Mouse (Mus musculus): ENCODE results near the gene Ilk. TPM values are rescaled to one million over a fixed set of nuclear protein-coding genes. Genes with fewer than 3 reads are reported as not detected.

Gene Ilk
- polyA plus RNA-seq, 1 experiment from 2014 or later: 318 TPM

- Histone ChIP-seq H3K27me3 (ENCODE audit: insufficient read depth, low read length) (no peaks in the 10 kb centered on the region), H3K27ac (no peak overlapping the region), H3K36me3 (ENCODE audit: insufficient read depth, low read length) (peaks cover 27% of the 10 kb centered on the region), H3K9me3 (replicated peaks; ENCODE audit: low read length) (no peaks in the 10 kb centered on the region), H3K4me3 (replicated peaks; ENCODE audit: low read depth, low read length) (no peak overlapping the region), H3K4me1 (replicated peaks; ENCODE audit: insufficient read depth, low read length) (0 out of 2 replicates have a peak, but pooled peaks cover 6% of the 10 kb centered on the region), H3K9ac (ENCODE audit: low read depth, low read length) (no peak overlapping the region), H3K4me2 (ENCODE audit: low read length) (no peak overlapping the region)
- whole genome bisulfite sequencing: 92% methylated on average over 11 of the region's 11 CpGs
- ATAC-seq (replicated peaks; ENCODE audit: low FRiP score, low read depth) (no peak), DNase-seq (ENCODE audit: low spot score) (no peak)
- no peak for TF ChIP-seq CTCF (IDR thresholded peaks at IDR 0.05; ENCODE audit: low read depth)
Measured at GRCm38 (mm10) chr7:105764331-105764730, 27.9 kb downstream of the Ilk start.

GRCm38 (mm10) chr7:105767729-105768165, 31.4 kb downstream of the Ilk start:
- H3K4me2 ChIP-seq (ENCODE audit: low read length): no peak overlapping the region
- no peak for TF ChIP-seq CTCF (IDR thresholded peaks at IDR 0.05; ENCODE audit: low read depth)
- no peaks in the 10 kb centered on the region for H3K9me3 ChIP-seq (replicated peaks; ENCODE audit: low read length)
- H3K27me3 ChIP-seq (ENCODE audit: insufficient read depth, low read length): no peaks in the 10 kb centered on the region
- H3K4me3 ChIP-seq (replicated peaks; ENCODE audit: low read depth, low read length): no peak overlapping the region
- peaks cover 30% of the 10 kb centered on the region for H3K36me3 ChIP-seq (ENCODE audit: insufficient read depth, low read length)
- WGBS: 18% methylated on average over 6 of the region's 6 CpGs
- DNase-seq (ENCODE audit: low spot score) (peak; percentile 64), ATAC-seq (replicated peaks; ENCODE audit: low FRiP score, low read depth) (no peak)
- H3K4me1 ChIP-seq (replicated peaks; ENCODE audit: insufficient read depth, low read length): 0 out of 2 replicates have a peak, but pooled peaks cover 6% of the 10 kb centered on the region
- peak overlapping the region; percentile 58; the same call in 1 of the 2 replicates for H3K27ac ChIP-seq
- no peak overlapping the region for H3K9ac ChIP-seq (ENCODE audit: low read depth, low read length)

DNA sequence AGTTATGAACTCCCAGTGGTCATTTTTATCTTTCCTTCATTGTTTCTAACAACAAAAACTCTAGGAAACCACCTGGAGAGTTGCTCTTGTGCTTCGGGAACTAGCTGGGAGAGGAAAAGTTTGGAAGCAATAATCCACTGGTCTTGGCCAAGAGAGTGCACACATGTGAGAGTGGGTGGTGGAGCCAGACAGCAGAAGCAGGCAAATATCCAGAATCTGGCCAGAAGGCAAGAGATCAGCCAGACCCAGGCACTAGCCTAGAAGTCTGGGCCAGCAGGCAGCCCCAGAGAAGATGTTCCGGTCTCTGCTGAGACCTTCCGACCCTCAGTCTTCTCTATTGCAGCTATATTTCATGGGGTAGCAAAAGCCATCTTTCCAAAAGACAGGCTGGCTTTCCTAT, 33.6 kb downstream of the Ilk start:
- H3K27ac ChIP-seq: no peak overlapping the region
- ATAC-seq (replicated peaks; ENCODE audit: low FRiP score, low read depth): no peak
- peaks cover 20% of the 10 kb centered on the region for H3K4me1 ChIP-seq (replicated peaks; ENCODE audit: insufficient read depth, low read length)
- H3K4me2 ChIP-seq (ENCODE audit: low read length): no peak overlapping the region
- H3K36me3 ChIP-seq (ENCODE audit: insufficient read depth, low read length): peaks cover 13% of the 10 kb centered on the region; the same call in 1 of the 2 replicates
- DNase-seq (ENCODE audit: low spot score): no peak
- WGBS: 62% methylated on average over 3 of the region's 3 CpGs
- H3K9ac ChIP-seq (ENCODE audit: low read depth, low read length): no peak overlapping the region
- no peak for TF ChIP-seq CTCF (IDR thresholded peaks at IDR 0.05; ENCODE audit: low read depth)
- no peaks in the 10 kb centered on the region for H3K27me3 ChIP-seq (ENCODE audit: insufficient read depth, low read length)
- H3K4me3 ChIP-seq (replicated peaks; ENCODE audit: low read depth, low read length): no peak overlapping the region
- H3K9me3 ChIP-seq (replicated peaks; ENCODE audit: low read length): no peaks in the 10 kb centered on the region

DNA sequence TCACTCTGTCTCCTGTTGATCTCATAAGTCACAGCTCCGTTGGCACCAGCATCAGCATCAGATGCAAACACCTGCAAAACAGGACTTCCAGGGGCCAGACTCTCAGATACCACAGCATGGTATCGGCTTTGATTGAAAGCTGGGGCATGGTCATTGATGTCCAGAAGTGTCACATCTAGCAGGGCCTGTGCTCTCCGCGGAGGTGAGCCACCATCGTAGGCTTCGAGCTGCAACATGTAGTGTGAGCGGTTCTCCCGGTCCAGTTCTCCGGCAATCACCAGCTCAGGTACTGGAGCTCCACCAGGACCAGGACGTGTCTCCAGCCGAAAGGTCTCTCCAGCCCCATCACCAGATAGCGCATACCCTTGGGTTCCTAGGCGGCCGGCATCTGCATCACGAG, 35.9 kb downstream of the Ilk start:
- no peak for ATAC-seq (replicated peaks; ENCODE audit: low FRiP score, low read depth)
- 95% methylated on average over 15 of the region's 15 CpGs for WGBS

DNA sequence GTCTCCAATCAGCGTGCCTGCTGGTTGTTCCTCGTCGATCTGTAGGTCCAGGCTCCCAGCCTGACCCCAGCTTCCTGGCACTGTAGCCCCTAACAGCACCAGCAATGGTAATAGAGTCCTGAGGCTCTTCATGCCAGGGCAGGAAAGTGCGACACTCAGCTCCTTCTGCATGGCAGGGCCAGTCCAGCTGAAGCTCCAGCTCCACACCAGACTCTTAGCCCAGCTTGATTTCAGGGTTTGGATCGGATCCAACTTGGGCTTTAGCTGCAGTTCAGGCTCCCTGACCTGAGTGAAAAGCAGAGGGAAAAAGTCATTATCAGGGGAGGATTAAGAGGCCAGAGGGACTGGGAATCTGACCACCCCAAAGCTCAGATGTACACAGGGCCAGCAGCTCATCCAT, 36.6 kb downstream of the Ilk start:
- ATAC-seq (replicated peaks; ENCODE audit: low FRiP score, low read depth) (no peak), DNase-seq (ENCODE audit: low spot score) (no peak)
- H3K4me2 ChIP-seq (ENCODE audit: low read length): no peak overlapping the region
- no peak overlapping the region for H3K27ac ChIP-seq
- no peak for TF ChIP-seq CTCF (IDR thresholded peaks at IDR 0.05; ENCODE audit: low read depth)
- no peak overlapping the region for H3K9ac ChIP-seq (ENCODE audit: low read depth, low read length)
- no peaks in the 10 kb centered on the region for H3K27me3 ChIP-seq (ENCODE audit: insufficient read depth, low read length)
- 75% methylated on average over 5 of the region's 5 CpGs for WGBS
- no peaks in the 10 kb centered on the region for H3K9me3 ChIP-seq (replicated peaks; ENCODE audit: low read length)
- H3K4me3 ChIP-seq (replicated peaks; ENCODE audit: low read depth, low read length): no peak overlapping the region
- H3K4me1 ChIP-seq (replicated peaks; ENCODE audit: insufficient read depth, low read length): peaks cover 22% of the 10 kb centered on the region
- peaks cover 13% of the 10 kb centered on the region; the same call in 1 of the 2 replicates for H3K36me3 ChIP-seq (ENCODE audit: insufficient read depth, low read length)

More for the DNA sequence above, 35.9 kb downstream of the Ilk start:
- Histone ChIP-seq H3K4me1 (replicated peaks; ENCODE audit: insufficient read depth, low read length) (peaks cover 24% of the 10 kb centered on the region), H3K27ac (no peak overlapping the region), H3K36me3 (ENCODE audit: insufficient read depth, low read length) (peaks cover 13% of the 10 kb centered on the region; the same call in 1 of the 2 replicates), H3K27me3 (ENCODE audit: insufficient read depth, low read length) (no peaks in the 10 kb centered on the region), H3K4me2 (ENCODE audit: low read length) (no peak overlapping the region), H3K9me3 (replicated peaks; ENCODE audit: low read length) (no peaks in the 10 kb centered on the region), H3K4me3 (replicated peaks; ENCODE audit: low read depth, low read length) (no peak overlapping the region), H3K9ac (ENCODE audit: low read depth, low read length) (no peak overlapping the region)
- DNase-seq (ENCODE audit: low spot score): no peak
- no peak for TF ChIP-seq CTCF (IDR thresholded peaks at IDR 0.05; ENCODE audit: low read depth)

DNA sequence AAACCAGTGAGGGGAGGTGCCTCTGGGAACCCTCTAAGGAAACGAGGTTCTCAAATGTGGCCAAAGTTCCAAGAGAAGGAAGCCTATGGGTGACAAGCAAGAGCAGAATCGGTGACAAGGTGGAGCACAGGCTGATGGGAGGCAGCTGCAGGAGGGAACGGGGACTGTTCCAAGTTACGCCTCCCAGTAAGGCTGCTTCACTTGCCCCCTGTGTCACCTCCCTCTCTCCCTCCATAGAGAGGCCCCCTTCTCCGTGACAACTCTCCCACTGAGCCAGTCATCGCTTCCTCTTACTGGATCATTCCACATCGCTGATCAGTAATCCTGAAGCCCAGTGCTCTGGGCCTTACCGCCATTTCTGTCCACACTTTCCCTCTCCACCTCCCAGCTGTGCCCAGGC, 38.3 kb downstream of the Ilk start:
- no peak for TF ChIP-seq CTCF (IDR thresholded peaks at IDR 0.05; ENCODE audit: low read depth)
- Histone ChIP-seq H3K27ac (peak overlapping the region; percentile 51), H3K9me3 (replicated peaks; ENCODE audit: low read length) (no peaks in the 10 kb centered on the region), H3K27me3 (ENCODE audit: insufficient read depth, low read length) (no peaks in the 10 kb centered on the region), H3K36me3 (ENCODE audit: insufficient read depth, low read length) (peaks cover 13% of the 10 kb centered on the region; the same call in 1 of the 2 replicates), H3K4me3 (replicated peaks; ENCODE audit: low read depth, low read length) (no peak overlapping the region), H3K4me2 (ENCODE audit: low read length) (0 out of 2 replicates have a peak overlapping the region, but pooled peaks have one; percentile 9), H3K4me1 (replicated peaks; ENCODE audit: insufficient read depth, low read length) (peaks cover 36% of the 10 kb centered on the region), H3K9ac (ENCODE audit: low read depth, low read length) (no peak overlapping the region)
- 16% methylated on average over 8 of the region's 8 CpGs for WGBS
- ATAC-seq (replicated peaks; ENCODE audit: low FRiP score, low read depth) (peak; percentile 62), DNase-seq (ENCODE audit: low spot score) (peak; percentile 91)

DNA sequence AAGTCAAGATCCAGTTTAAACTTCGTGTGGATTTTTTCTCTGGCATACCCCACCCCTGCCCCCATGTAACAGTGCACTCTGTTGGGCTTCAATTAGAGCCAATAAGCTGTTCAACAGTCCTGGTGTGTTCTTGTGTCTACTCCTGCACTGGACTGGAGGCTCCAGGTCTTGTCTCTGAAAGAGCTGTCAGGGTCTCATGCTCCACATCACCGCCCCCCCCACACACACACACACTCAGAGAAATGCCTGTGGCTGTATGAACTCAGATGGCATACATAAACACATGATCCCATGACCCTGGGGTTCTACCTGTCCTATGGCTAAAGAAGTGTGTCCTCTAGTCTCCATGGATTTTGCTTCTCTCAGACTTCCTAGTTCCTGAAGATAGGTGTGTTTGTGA, 39.6 kb downstream of the Ilk start:
- Histone ChIP-seq H3K4me1 (replicated peaks; ENCODE audit: insufficient read depth, low read length) (peaks cover 36% of the 10 kb centered on the region), H3K27me3 (ENCODE audit: insufficient read depth, low read length) (no peaks in the 10 kb centered on the region), H3K36me3 (ENCODE audit: insufficient read depth, low read length) (peaks cover 13% of the 10 kb centered on the region; the same call in 1 of the 2 replicates), H3K4me2 (ENCODE audit: low read length) (no peak overlapping the region), H3K27ac (no peak overlapping the region), H3K9ac (ENCODE audit: low read depth, low read length) (no peak overlapping the region), H3K9me3 (replicated peaks; ENCODE audit: low read length) (no peaks in the 10 kb centered on the region), H3K4me3 (replicated peaks; ENCODE audit: low read depth, low read length) (no peak overlapping the region)
- no peak for TF ChIP-seq CTCF (IDR thresholded peaks at IDR 0.05; ENCODE audit: low read depth)
- WGBS: 76% methylated on average over 2 of the region's 2 CpGs
- no peak for DNase-seq (ENCODE audit: low spot score)
- no peak for ATAC-seq (replicated peaks; ENCODE audit: low FRiP score, low read depth)

Measured in kidney, postnatal 0 days (tissue).